Mouse (Mus musculus): ENCODE measurements around the gene Spg7. TPM values are rescaled to one million over a fixed set of nuclear protein-coding genes. Genes with fewer than 3 reads are reported as not detected.
"Not testable (repeated sequence)": the region's sequence is repeated elsewhere in the genome, so short reads cannot be mapped to it uniquely, and the experiment has no call there.

The Spg7 gene
- total and polyA plus RNA-seq, 3 experiments: 78.4 to 246 (median 80.1) TPM

GRCm38 (mm10) chr8:123041008-123041773 is 21.6 kb upstream of the Spg7 start:
- DNase-seq: peak; percentile 79

- no peak for DNase-seq
These were observed 21.0 kb upstream of the Spg7 start for GRCm38 (mm10) chr8:123041774-123042105.

- DNase-seq: peak; percentile 100
These were observed 20.4 kb upstream of the Spg7 start, which contains the start of gene Ankrd11 for GRCm38 (mm10) chr8:123042158-123042973. Gene Ankrd11 (minus strand): TSS chr8:123042277.

- no peak for DNase-seq
These were observed 19.6 kb upstream of the Spg7 start for GRCm38 (mm10) chr8:123042974-123043625.

GRCm38 (mm10) chr8:123043941-123044340 is 18.8 kb upstream of the Spg7 start:
- peak; percentile 52 for DNase-seq

- DNase-seq: not testable (repeated sequence)
These were observed 17.9 kb upstream of the Spg7 start for GRCm38 (mm10) chr8:123044743-123045425.

GRCm38 (mm10) chr8:123046706-123047105 is 16.0 kb upstream of the Spg7 start:
- no peak for DNase-seq

- no peak for DNase-seq
These were observed 14.9 kb upstream of the Spg7 start for GRCm38 (mm10) chr8:123047827-123048226.

GRCm38 (mm10) chr8:123048402-123048801 is 14.3 kb upstream of the Spg7 start:
- peak; percentile 48 for DNase-seq

GRCm38 (mm10) chr8:123051458-123051857 is 11.3 kb upstream of the Spg7 start:
- no peak for DNase-seq

GRCm38 (mm10) chr8:123064072-123064471 is 1.3 kb downstream of the Spg7 start:
- DNase-seq: no peak

- DNase-seq: no peak
These were observed 2.1 kb downstream of the Spg7 start for GRCm38 (mm10) chr8:123064809-123065213.

GRCm38 (mm10) chr8:123065214-123066100 is 2.7 kb downstream of the Spg7 start:
- DNase-seq: peak; percentile 97

GRCm38 (mm10) chr8:123066101-123066683 is 3.5 kb downstream of the Spg7 start:
- DNase-seq: no peak

GRCm38 (mm10) chr8:123071176-123071575 is 8.4 kb downstream of the Spg7 start:
- DNase-seq: no peak

GRCm38 (mm10) chr8:123077213-123077612 is 14.5 kb downstream of the Spg7 start:
- no peak for DNase-seq

- no peak for DNase-seq
These were observed 20.3 kb downstream of the Spg7 start for GRCm38 (mm10) chr8:123082993-123083392.

- DNase-seq: no peak
These were observed 20.9 kb downstream of the Spg7 start for GRCm38 (mm10) chr8:123083610-123084009.

- DNase-seq: no peak
These were observed 24.5 kb downstream of the Spg7 start for GRCm38 (mm10) chr8:123087289-123087688.

GRCm38 (mm10) chr8:123097216-123097615 is 34.5 kb downstream of the Spg7 start:
- no peak for DNase-seq

All from adrenal gland, adult 2 months (tissue).